Mouse (Mus musculus) gastrocnemius, adult 2 months (tissue): Measurements from ENCODE around the gene Tbx20. TPM values are rescaled to one million over a fixed set of nuclear protein-coding genes. Genes with fewer than 3 reads are reported as not detected.

ENCODE experiments used
- DNase-seq: peaks from one replicate; pipeline ENCODE4 v3.0.0; 2022
- H3K27ac ChIP-seq: fragments of 200-600 bp; 2 replicates; pipeline ENCODE4 v1.8.1; 2022; ENCODE audit warnings: mild to moderate bottlenecking
- H3K4me3 ChIP-seq: fragments of 200-600 bp; 2 replicates; pipeline ENCODE4 v1.8.1; 2022; ENCODE audit warnings: mild to moderate bottlenecking, moderate library complexity
- CTCF ChIP-seq: fragments of 200-600 bp; IDR thresholded peaks from 2 replicates; pipeline ENCODE4 v1.8.1; 2022; ENCODE audit warnings: antibody characterized with exemption, mild to moderate bottlenecking, moderate library complexity
- intact Hi-C: fragments of 180-260 bp; cut with DNase I; formaldehyde crosslinking; loops from one replicate; pipeline ENCODE4 v1.15.1; 2025
- total RNA-seq, 2 experiments: library from RNA; stranded (reverse); gene quantifications; 2 replicates each; pipeline ENCODE4 v1.2.3; 2021

Gene Tbx20
- total RNA-seq, 2 experiments from 2014 or later = not detected

- peak; percentile 57 for TF ChIP-seq CTCF
- Histone ChIP-seq H3K4me3 (no peak overlapping the region), H3K27ac (no peak overlapping the region)
- no peak for DNase-seq
- intact Hi-C loops = loop anchor here (1.0 to 2.0 kb wide), 2 partner anchors 326 to 340 kb away; no protein-coding TSS in a partner anchor
Observed at GRCm38 (mm10) chr9:24701246-24701645, 72.9 kb downstream of the Tbx20 start.

GRCm38 (mm10) chr9:24696405-24696778 lies 77.7 kb downstream of the Tbx20 start:
- intact Hi-C loops = no loop called here
- no peak overlapping the region for H3K4me3 ChIP-seq
- no peak for TF ChIP-seq CTCF

GRCm38 (mm10) chr9:24695700-24696404 lies 78.3 kb downstream of the Tbx20 start, which contains the start of gene Dpy19l2:
Gene Dpy19l2 (minus strand): TSS chr9:24696293.
- intact Hi-C loops = no loop called here
- DNase-seq = no peak
- H3K4me3 ChIP-seq = no peak within 1 kb of the TSS
- H3K27ac ChIP-seq = no peak within 1 kb of the TSS
- TF ChIP-seq CTCF = no peak

More at GRCm38 (mm10) chr9:24696405-24696778, 77.7 kb downstream of the Tbx20 start:
- DNase-seq = no peak
- H3K27ac ChIP-seq = no peak overlapping the region

Other genes starting within 250 kb of the Tbx20 start
- gene Cypt4, start 149.1 kb downstream of the Tbx20 start, total RNA-seq = not detected
- not detected for gene Dpy19l2, start 78.0 kb downstream of the Tbx20 start, total RNA-seq